Mouse (Mus musculus) embryonic facial prominence, embryonic 13.5 days (tissue): Measurements from ENCODE around the gene Vmn1r229. TPM values are rescaled to one million over a fixed set of nuclear protein-coding genes. Genes with fewer than 3 reads are reported as not detected.

Experiments
- ATAC-seq: fragments of 200-750 bp; cut with Nextera tagmentation; 2 replicates; pipeline ENCODE4 v1.8.0; 2017; ENCODE audit warnings: low read depth; ENCODE audit not compliant: insufficient number of reproducible peaks, insufficient read depth, low FRiP score, low TSS enrichment
- H3K27ac ChIP-seq: fragments of 300-500 bp; sonication (generic); 2 replicates; pipeline ENCODE4 v1.5.1; 2015; ENCODE audit warnings: moderate library complexity, mild to moderate bottlenecking, inconsistent platforms
- H3K27me3 ChIP-seq: fragments of 300-500 bp; sonication (generic); 2 replicates; pipeline ENCODE4 v1.6.1; 2015; ENCODE audit warnings: mild to moderate bottlenecking, inconsistent platforms
- H3K36me3 ChIP-seq: fragments of 300-500 bp; sonication (generic); 2 replicates; pipeline ENCODE4 v1.6.1; 2015; ENCODE audit warnings: mild to moderate bottlenecking, inconsistent platforms
- H3K4me1 ChIP-seq: fragments of 300-500 bp; sonication (generic); 2 replicates; pipeline ENCODE4 v1.6.1; 2015; ENCODE audit warnings: inconsistent platforms
- H3K4me2 ChIP-seq: fragments of 300-500 bp; sonication (generic); 2 replicates; pipeline ENCODE4 v1.6.1; 2015; ENCODE audit warnings: moderate library complexity, mild to moderate bottlenecking, inconsistent platforms
- H3K4me3 ChIP-seq: fragments of 300-500 bp; sonication (generic); 2 replicates; pipeline ENCODE4 v1.5.1; 2015; ENCODE audit warnings: mild to moderate bottlenecking, inconsistent platforms
- H3K9ac ChIP-seq: fragments of 300-500 bp; sonication (generic); 2 replicates; pipeline ENCODE4 v1.6.1; 2015; ENCODE audit warnings: mild to moderate bottlenecking, inconsistent platforms
- H3K9me3 ChIP-seq: fragments of 300-500 bp; sonication (generic); 2 replicates; pipeline ENCODE4 v1.6.1; 2016; ENCODE audit warnings: inconsistent platforms
- WGBS: fragments of 180-500 bp; shearing (Covaris S2); methylation state at CpG from one replicate; pipeline ENCODE4 v1.1.7; 2015; ENCODE audit warnings: mixed read lengths; 5-methylcytosine and 5-hydroxymethylcytosine counted together
- polyA plus RNA-seq: library from polyadenylated mRNA; unstranded; fragments of >200 nt; fragmentation: Nextera tagmentation; extraction: Ambion mirVana; gene quantifications from 2 replicates; pipeline ENCODE4 v1.2.1, GENCODE M21; 2015

Gene Vmn1r229
- not detected in 2 replicates for polyA plus RNA-seq

- Histone ChIP-seq H3K4me1 (no peaks in the 10 kb centered on the region), H3K27me3 (no peaks in the 10 kb centered on the region), H3K4me3 (no peak within 1 kb of the TSS), H3K9ac (no peak within 1 kb of the TSS), H3K27ac (no peak within 1 kb of the TSS), H3K36me3 (no peaks in the 10 kb centered on the region), H3K9me3 (no peaks in the 10 kb centered on the region), H3K4me2 (no peak within 1 kb of the TSS)
- ATAC-seq = no peak
- WGBS = 67% methylated on average over 1 of the region's 1 CpGs
These were observed at the start of gene Vmn1r229 for GRCm38 (mm10) chr17:20811255-20811654. TSS of gene Vmn1r229 (plus strand) at chr17:20811555.

GRCm38 (mm10) chr17:20786057-20786456, 25.3 kb upstream of the Vmn1r229 start, which contains the start of gene Vmn1r228:
TSS of gene Vmn1r228 (minus strand) at chr17:20786157.
- Histone ChIP-seq H3K27ac (no peak within 1 kb of the TSS), H3K4me2 (no peak within 1 kb of the TSS), H3K27me3 (no peaks in the 10 kb centered on the region), H3K4me1 (no peaks in the 10 kb centered on the region), H3K9me3 (peaks cover 8% of the 10 kb centered on the region; the same call in 1 of the 2 replicates), H3K36me3 (no peaks in the 10 kb centered on the region), H3K9ac (no peak within 1 kb of the TSS), H3K4me3 (no peak within 1 kb of the TSS)
- ATAC-seq = no peak

GRCm38 (mm10) chr17:20840144-20840543, 28.8 kb downstream of the Vmn1r229 start, which contains the start of gene Vmn1r230:
TSS of gene Vmn1r230 (plus strand) at chr17:20840444.
- Histone ChIP-seq H3K4me3 (no peak within 1 kb of the TSS), H3K4me1 (no peaks in the 10 kb centered on the region), H3K9me3 (no peaks in the 10 kb centered on the region), H3K27ac (no peak within 1 kb of the TSS), H3K9ac (no peak within 1 kb of the TSS), H3K4me2 (no peak within 1 kb of the TSS), H3K27me3 (no peaks in the 10 kb centered on the region), H3K36me3 (no peaks in the 10 kb centered on the region)
- ATAC-seq = no peak
- 6% methylated on average over 1 of the region's 1 CpGs for WGBS

Other genes with a start within 250 kb of the Vmn1r229 start
- not detected in 2 replicates for gene Vmn2r109, start 246.8 kb upstream of the Vmn1r229 start, polyA plus RNA-seq
- 0.03 TPM in 1 of 2 replicates, not detected in the other for gene Vmn2r110, start 215.1 kb upstream of the Vmn1r229 start, polyA plus RNA-seq
- gene Fpr-rs3, start 186.7 kb upstream of the Vmn1r229 start, polyA plus RNA-seq = not detected in 2 replicates
- gene Vmn1r226, start 128.7 kb upstream of the Vmn1r229 start, polyA plus RNA-seq = not detected in 2 replicates
- not detected in 2 replicates for gene Vmn1r227, start 81.7 kb upstream of the Vmn1r229 start, polyA plus RNA-seq
- not detected in 2 replicates for gene Vmn1r228, start 25.4 kb upstream of the Vmn1r229 start, polyA plus RNA-seq
- gene Vmn1r230, start 28.9 kb downstream of the Vmn1r229 start, polyA plus RNA-seq = not detected in 2 replicates
- not detected in 2 replicates for gene Vmn1r231, start 93.5 kb downstream of the Vmn1r229 start, polyA plus RNA-seq
- not detected in 2 replicates for gene Vmn1r232, start 108.2 kb downstream of the Vmn1r229 start, polyA plus RNA-seq
- 371 and 387 TPM in 2 replicates for gene Ppp2r1a, start 133.8 kb downstream of the Vmn1r229 start, polyA plus RNA-seq
- not detected in 2 replicates for gene Vmn1r233, start 184.9 kb downstream of the Vmn1r229 start, polyA plus RNA-seq
- 17.8 and 23.0 TPM in 2 replicates for gene Zfp160, start 197.3 kb downstream of the Vmn1r229 start, polyA plus RNA-seq